Mouse (Mus musculus) forebrain, embryonic 11.5 days (tissue): ENCODE results near the gene Lrmp. TPM values are rescaled to one million over a fixed set of nuclear protein-coding genes. Genes with fewer than 3 reads are reported as not detected.

Experiments
- ATAC-seq: fragments of 200-750 bp; cut with Nextera tagmentation; replicated peaks from 2 replicates; pipeline ENCODE4 v1.8.0; 2017; ENCODE audit warnings: moderate TSS enrichment; ENCODE audit not compliant: low FRiP score
- DNase-seq: peaks from one replicate; pipeline ENCODE4 v3.0.0-alpha.2; 2017; ENCODE audit warnings: low spot score
- H3K27ac ChIP-seq: fragments of 300-500 bp; sonication (generic); 2 replicates; pipeline ENCODE4 v1.5.1; 2014; ENCODE audit warnings: low read depth, low read length
- H3K27me3 ChIP-seq: fragments of 300-500 bp; sonication (generic); 2 replicates; pipeline ENCODE4 v1.6.1; 2014; ENCODE audit warnings: mild to moderate bottlenecking, low read length, mixed read lengths; ENCODE audit not compliant: control insufficient read depth, insufficient read depth
- H3K36me3 ChIP-seq: fragments of 300-500 bp; sonication (generic); 2 replicates; pipeline ENCODE4 v1.6.1; 2014; ENCODE audit warnings: mild to moderate bottlenecking, low read length, moderate library complexity, mixed read lengths; ENCODE audit not compliant: control insufficient read depth, insufficient read depth
- H3K4me1 ChIP-seq: fragments of 300-500 bp; sonication (generic); replicated peaks from 2 replicates; pipeline ENCODE4 v1.6.1; 2014; ENCODE audit warnings: low read length, mixed read lengths; ENCODE audit not compliant: control insufficient read depth, insufficient read depth
- H3K4me2 ChIP-seq: fragments of 300-500 bp; sonication (generic); 2 replicates; pipeline ENCODE4 v1.6.1; 2014; ENCODE audit warnings: low read depth, mild to moderate bottlenecking, low read length, moderate library complexity, mixed read lengths; ENCODE audit not compliant: severe bottlenecking
- H3K4me3 ChIP-seq: fragments of 300-500 bp; sonication (generic); 2 replicates; pipeline ENCODE4 v1.5.1; 2014; ENCODE audit warnings: low read depth, low read length
- H3K9ac ChIP-seq: fragments of 300-500 bp; sonication (generic); 2 replicates; pipeline ENCODE4 v1.6.1; 2014; ENCODE audit warnings: low read length
- H3K9me3 ChIP-seq: fragments of 300-500 bp; sonication (generic); 2 replicates; pipeline ENCODE4 v1.6.1; 2016; ENCODE audit warnings: low read length, mixed read lengths; ENCODE audit not compliant: control insufficient read depth
- WGBS: fragments of 180-500 bp; shearing (Covaris S2); extraction: QIAGEN DNeasy Blood & Tissue Kit; methylation state at CpG from one replicate; pipeline ENCODE4 v1.1.7; 2014; 5-methylcytosine and 5-hydroxymethylcytosine counted together
- polyA plus RNA-seq: library from polyadenylated mRNA; unstranded; fragments of >200 nt; fragmentation: Nextera tagmentation; extraction: Ambion mirVana; gene quantifications from 2 replicates; pipeline ENCODE4 v1.2.1, GENCODE M21; 2014

The Lrmp gene
- polyA plus RNA-seq, 1 experiment from 2014 or later: 2.1 TPM

DNA sequence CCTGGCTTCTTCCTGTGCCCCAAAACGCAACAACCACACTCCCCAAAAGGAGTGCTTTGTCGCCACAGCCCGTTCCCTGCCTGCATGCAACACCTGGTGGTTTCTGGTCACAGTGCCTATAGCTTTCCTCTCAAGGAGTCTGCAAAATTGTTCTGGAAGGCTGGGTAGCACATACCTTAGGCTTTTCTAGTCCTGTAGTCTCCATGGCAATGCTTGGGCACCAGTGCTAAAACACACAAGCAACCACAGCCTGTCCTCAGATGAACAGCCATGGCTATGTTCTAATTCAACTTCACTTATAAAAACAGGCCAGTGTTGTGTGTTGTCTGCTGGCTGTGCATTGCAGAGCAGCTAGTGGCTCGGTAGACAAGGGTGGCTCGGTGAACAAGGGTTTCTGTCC, 21.4 kb downstream of the Lrmp start:
- 90% methylated on average over 5 of the region's 5 CpGs for WGBS
- Histone ChIP-seq H3K27me3 (no peaks in the 10 kb centered on the region), H3K27ac (no peak overlapping the region), H3K4me2 (no peak overlapping the region), H3K9ac (no peak overlapping the region), H3K36me3 (no peaks in the 10 kb centered on the region), H3K9me3 (no peaks in the 10 kb centered on the region), H3K4me3 (no peak overlapping the region), H3K4me1 (no peaks in the 10 kb centered on the region)
- no peak for DNase-seq
- ATAC-seq: no peak

DNA sequence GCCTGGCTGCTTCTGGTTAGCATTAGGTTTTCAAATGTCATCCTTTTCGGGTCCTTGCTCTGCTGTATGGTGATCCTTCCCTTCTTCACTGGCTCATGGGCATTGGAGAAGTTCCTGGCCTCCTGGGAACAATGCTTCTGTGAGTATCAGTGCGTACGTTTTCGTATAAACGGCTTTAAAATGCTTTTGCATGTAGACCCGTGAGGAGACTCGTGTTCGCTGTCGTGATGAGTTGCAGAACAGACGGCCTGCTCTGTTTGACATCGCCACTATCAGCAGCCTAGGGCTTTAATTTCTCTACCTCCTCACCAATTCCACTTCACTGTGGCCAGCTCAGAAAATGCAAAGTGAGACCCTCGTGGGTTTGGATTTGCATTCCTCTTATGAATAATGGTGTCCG, 23.8 kb downstream of the Lrmp start:
- Histone ChIP-seq H3K4me1 (no peaks in the 10 kb centered on the region), H3K4me2 (no peak overlapping the region), H3K9me3 (no peaks in the 10 kb centered on the region), H3K4me3 (no peak overlapping the region), H3K27me3 (no peaks in the 10 kb centered on the region), H3K36me3 (no peaks in the 10 kb centered on the region), H3K27ac (no peak overlapping the region), H3K9ac (no peak overlapping the region)
- ATAC-seq: no peak
- 93% methylated on average over 13 of the region's 13 CpGs for WGBS
- DNase-seq: no peak

DNA sequence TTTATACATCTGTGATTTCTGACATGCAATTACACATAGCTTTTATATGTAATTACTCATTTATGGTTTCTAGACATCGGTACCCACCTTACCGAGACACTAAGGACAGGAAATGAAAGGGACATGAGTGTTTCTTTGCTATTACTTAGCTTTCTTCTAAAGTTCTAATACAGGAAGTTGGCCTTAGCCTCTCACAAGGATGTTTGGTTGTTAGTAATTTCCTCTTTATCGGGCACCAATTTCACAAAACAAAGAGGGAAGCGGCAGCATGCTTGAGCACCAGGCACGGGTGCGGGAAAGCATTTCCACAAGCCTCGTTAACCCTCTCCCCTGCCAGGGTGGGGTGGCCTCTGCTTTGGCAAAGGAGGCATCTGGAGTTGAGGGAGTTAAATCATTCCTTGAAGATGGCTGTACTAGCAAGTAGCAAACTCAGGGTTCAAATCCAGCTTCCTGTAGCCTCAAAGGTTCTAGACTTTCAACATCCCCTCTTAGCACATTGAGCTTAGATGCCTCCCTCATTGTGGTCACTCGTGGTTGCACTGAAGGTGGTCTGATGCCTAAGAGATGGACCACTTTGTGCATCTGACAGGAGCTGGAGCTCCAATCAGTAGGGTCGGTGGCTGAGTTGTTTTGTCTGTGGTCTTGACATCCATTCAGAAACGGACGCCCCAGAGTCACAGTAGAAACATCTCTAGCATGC, 24.5 kb downstream of the Lrmp start:
- no peak for ATAC-seq
- Histone ChIP-seq H3K27me3 (no peaks in the 10 kb centered on the region), H3K27ac (no peak overlapping the region), H3K4me1 (no peaks in the 10 kb centered on the region), H3K9me3 (no peaks in the 10 kb centered on the region), H3K36me3 (no peaks in the 10 kb centered on the region), H3K4me2 (no peak overlapping the region), H3K4me3 (no peak overlapping the region), H3K9ac (no peak overlapping the region)
- no peak for DNase-seq
- 73% methylated on average over 11 of the region's 11 CpGs for WGBS

DNA sequence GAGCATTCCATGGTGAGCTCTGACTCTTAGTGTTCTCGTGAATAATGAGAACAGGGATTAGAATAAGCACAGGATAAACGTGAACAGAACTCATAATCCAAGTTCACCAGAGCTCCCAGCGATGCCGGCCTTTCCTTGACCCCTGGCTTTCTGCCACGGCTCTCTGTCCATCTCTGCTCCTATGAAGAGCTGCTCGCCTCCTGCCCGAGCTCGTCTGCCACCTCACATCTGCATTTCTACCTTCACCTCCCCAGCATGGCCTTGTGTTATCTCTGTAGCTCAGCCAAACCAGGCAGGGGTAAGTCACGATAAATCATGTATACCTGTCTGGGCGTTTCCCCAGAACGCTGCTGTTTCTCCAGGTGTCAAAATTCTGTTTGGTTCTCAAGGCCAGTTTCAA, 25.3 kb downstream of the Lrmp start:
- DNase-seq (no peak), ATAC-seq (no peak)
- Histone ChIP-seq H3K4me3 (no peak overlapping the region), H3K27ac (no peak overlapping the region), H3K27me3 (no peaks in the 10 kb centered on the region), H3K36me3 (no peaks in the 10 kb centered on the region), H3K9me3 (no peaks in the 10 kb centered on the region), H3K9ac (no peak overlapping the region), H3K4me2 (no peak overlapping the region), H3K4me1 (no peaks in the 10 kb centered on the region)
- 71% methylated on average over 11 of the region's 11 CpGs for WGBS

DNA sequence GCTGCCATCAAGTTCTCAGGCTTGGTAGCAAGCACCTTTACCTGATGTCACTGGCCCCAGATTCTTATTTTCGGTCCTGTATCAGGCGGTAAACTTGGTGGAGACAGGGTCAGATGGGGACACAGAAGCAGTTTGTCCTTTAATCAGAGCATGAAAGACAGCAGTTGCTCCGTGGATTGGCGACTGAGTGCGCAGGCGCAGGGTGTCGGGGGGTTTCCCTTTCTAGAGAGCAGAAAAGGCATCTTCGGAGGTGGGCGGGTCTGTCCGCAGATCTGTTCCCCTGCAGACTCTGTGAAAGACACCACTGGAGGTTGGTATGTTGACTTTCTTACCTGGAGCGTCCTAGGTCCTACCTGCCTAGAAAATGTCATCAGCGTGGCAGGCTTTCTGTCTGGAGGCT, 26.4 kb downstream of the Lrmp start:
- no peaks in the 10 kb centered on the region for H3K36me3 ChIP-seq
- no peak for ATAC-seq
- 93% methylated on average over 12 of the region's 12 CpGs for WGBS

DNA sequence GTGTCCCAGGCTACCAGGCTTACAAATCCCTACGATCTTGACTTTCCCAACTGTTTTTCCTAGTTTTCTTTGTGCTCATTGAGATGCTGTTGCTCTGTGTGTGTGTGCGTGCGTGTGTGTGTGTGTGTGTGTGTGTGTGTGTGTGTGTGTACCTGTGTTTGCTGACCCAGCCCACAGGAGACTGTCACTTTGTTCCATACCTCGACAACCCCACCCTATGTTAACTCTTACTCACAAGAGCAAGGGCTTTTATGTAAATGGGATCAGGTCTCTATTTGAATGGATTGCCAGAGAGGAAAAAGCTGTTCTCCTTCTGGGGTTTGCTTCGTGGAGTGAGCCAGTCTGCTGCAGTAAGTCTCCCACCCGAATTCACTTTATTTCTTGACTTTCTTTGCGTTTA, 29.7 kb downstream of the Lrmp start:
- ATAC-seq (no peak), DNase-seq (no peak)
- Histone ChIP-seq H3K36me3 (no peaks in the 10 kb centered on the region), H3K9me3 (no peaks in the 10 kb centered on the region), H3K9ac (no peak overlapping the region), H3K4me3 (no peak overlapping the region), H3K27me3 (no peaks in the 10 kb centered on the region), H3K27ac (no peak overlapping the region), H3K4me1 (no peaks in the 10 kb centered on the region), H3K4me2 (no peak overlapping the region)
- WGBS: 77% methylated on average over 7 of the region's 7 CpGs

More for the DNA sequence above, 26.4 kb downstream of the Lrmp start:
- Histone ChIP-seq H3K9ac (no peak overlapping the region), H3K27ac (no peak overlapping the region), H3K9me3 (no peaks in the 10 kb centered on the region), H3K27me3 (no peaks in the 10 kb centered on the region), H3K4me2 (no peak overlapping the region), H3K4me3 (no peak overlapping the region), H3K4me1 (no peaks in the 10 kb centered on the region)
- no peak for DNase-seq

DNA sequence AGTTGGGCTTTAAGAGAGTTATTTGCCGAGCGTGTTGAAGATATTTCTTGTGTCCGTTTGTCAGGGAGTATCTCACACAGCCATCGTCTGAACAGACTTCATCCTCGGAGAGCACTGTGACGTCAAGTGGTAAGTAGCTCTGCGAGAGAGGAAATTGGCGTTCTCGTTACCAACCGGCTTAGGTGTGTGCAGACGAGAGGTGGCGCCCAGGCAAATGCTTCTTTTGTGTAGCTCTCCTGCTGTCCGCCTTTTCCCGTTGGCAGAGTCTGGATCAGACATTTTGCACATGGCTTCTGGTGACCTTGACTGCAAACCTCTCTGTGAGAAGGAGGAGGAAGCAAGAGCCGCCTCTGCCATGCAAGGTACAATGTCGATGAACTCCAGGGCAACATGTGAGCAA, 32.3 kb downstream of the Lrmp start:
- Histone ChIP-seq H3K27ac (no peak overlapping the region), H3K4me2 (no peak overlapping the region), H3K36me3 (no peaks in the 10 kb centered on the region), H3K9ac (no peak overlapping the region), H3K4me3 (no peak overlapping the region), H3K27me3 (no peaks in the 10 kb centered on the region), H3K4me1 (no peaks in the 10 kb centered on the region), H3K9me3 (no peaks in the 10 kb centered on the region)
- DNase-seq: no peak
- no peak for ATAC-seq
- 75% methylated on average over 16 of the region's 16 CpGs for WGBS

DNA sequence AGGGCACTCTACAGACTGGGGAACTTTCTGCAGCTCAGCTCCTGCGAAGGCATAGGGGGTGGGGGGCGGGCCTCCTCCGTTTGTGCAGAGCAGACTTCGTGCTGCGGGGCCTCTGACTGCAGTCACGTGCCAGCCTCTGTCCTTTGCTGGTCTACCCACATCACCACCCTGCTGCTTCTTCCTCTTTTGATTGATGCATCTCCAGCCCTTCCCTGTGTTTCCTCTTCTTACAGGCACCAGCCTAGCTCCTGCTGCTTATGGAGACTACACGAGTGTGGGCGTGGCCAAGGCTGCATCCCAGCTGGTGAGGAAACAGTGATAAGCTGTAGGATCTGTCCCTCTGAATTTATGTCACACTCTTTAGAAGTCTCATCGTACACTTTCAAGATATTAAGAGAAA, 33.6 kb downstream of the Lrmp start:
- H3K27me3 ChIP-seq: no peaks in the 10 kb centered on the region
- H3K27ac ChIP-seq: no peak overlapping the region
- ATAC-seq (no peak), DNase-seq (no peak)
- H3K4me2 ChIP-seq: no peak overlapping the region
- no peak overlapping the region for H3K4me3 ChIP-seq
- H3K36me3 ChIP-seq: no peaks in the 10 kb centered on the region
- WGBS: 51% methylated on average over 9 of the region's 9 CpGs
- H3K4me1 ChIP-seq: no peaks in the 10 kb centered on the region
- no peak overlapping the region for H3K9ac ChIP-seq
- no peaks in the 10 kb centered on the region for H3K9me3 ChIP-seq

DNA sequence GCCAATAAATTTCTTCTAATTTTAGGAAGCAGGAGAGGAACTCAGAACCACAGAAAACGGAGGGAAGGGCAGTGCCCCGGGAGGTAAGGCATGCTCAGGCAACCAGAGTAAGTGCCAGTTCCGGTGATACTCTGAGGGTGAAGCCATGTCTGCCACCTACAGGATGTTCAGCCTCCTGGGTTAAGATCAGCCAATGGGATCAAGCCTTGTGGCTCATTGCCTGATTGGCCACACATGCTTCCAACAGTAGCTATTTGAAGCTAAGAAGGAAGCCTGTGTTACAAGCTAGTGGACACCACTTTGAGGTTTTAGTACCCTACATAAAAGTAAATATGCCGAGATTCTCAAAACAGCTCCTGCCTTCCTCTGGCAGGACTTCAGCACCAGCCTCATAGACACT, 43.2 kb downstream of the Lrmp start:
- H3K9me3 ChIP-seq: no peaks in the 10 kb centered on the region
- H3K4me1 ChIP-seq: no peaks in the 10 kb centered on the region
- H3K4me3 ChIP-seq: no peak overlapping the region
- DNase-seq: no peak
- H3K27ac ChIP-seq: no peak overlapping the region
- H3K4me2 ChIP-seq: no peak overlapping the region
- no peak overlapping the region for H3K9ac ChIP-seq
- no peaks in the 10 kb centered on the region for H3K27me3 ChIP-seq
- 78% methylated on average over 4 of the region's 4 CpGs for WGBS
- no peak for ATAC-seq
- no peaks in the 10 kb centered on the region for H3K36me3 ChIP-seq
